Mouse (Mus musculus): Measurements from ENCODE around the gene Rora. TPM values are rescaled to one million over a fixed set of nuclear protein-coding genes. Genes with fewer than 3 reads are reported as not detected.

Gene Rora
- polyA plus RNA-seq, 1 experiment from 2014 or later = 4.4 TPM

DNA sequence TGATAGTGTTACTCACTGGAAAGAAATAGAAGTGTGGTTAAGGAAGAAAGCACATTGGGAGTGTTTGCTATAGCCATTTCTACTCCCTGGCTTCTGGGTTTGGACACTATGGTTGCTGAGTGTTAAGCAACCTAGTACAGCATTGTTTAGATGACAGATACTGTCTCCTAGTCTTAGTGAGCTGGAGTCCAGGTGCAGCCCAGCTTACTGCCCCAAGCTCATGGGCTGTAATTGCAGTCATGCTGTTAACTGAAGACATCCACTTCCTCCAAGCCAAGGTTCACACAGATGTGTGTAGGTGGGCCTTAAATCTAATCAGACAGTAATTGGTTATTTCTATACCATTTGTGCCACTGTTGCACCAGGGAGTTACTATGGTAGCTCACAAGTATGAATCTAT is 782.1 kb downstream of the Rora start:
- no peak for ATAC-seq (replicated peaks; ENCODE audit: low FRiP score, low TSS enrichment, low read depth)
- H3K36me3 ChIP-seq (ENCODE audit: control insufficient read depth, insufficient read depth, low read length) = peaks cover 22% of the 10 kb centered on the region
- no peaks in the 10 kb centered on the region for H3K27me3 ChIP-seq (replicated peaks; ENCODE audit: control insufficient read depth, insufficient read depth, low read length)

More for the DNA sequence above, 782.1 kb downstream of the Rora start:
- DNase-seq (ENCODE audit: low spot score) = no peak
- Histone ChIP-seq H3K4me1 (replicated peaks; ENCODE audit: control insufficient read depth, insufficient read depth, low read length) (no peaks in the 10 kb centered on the region), H3K9me3 (ENCODE audit: control insufficient read depth, low read length) (no peaks in the 10 kb centered on the region), H3K9ac (ENCODE audit: low read length) (no peak overlapping the region), H3K27ac (ENCODE audit: low read depth) (no peak overlapping the region), H3K4me2 (ENCODE audit: low read length) (no peak overlapping the region), H3K4me3 (ENCODE audit: low read depth, low read length) (no peak overlapping the region)

All from intestine, embryonic 14.5 days (tissue).